Mouse (Mus musculus) left cerebral cortex, adult 2 months (tissue): Measurements from ENCODE around the gene Tgm3. TPM values are rescaled to one million over a fixed set of nuclear protein-coding genes. Genes with fewer than 3 reads are reported as not detected.

Experiments
- DNase-seq, 2 experiments: peaks; one replicate each; pipeline ENCODE4 v3.0.0; 2021 to 2022; ENCODE audit warnings: low spot score in 2 of 2, mixed read lengths in 1 of 2; ENCODE audit errors: extremely low spot score in 1 of 2
- H3K27ac ChIP-seq: fragments of 200-600 bp; 2 replicates; pipeline ENCODE4 v1.8.1; 2022
- H3K4me3 ChIP-seq: fragments of 200-600 bp; 2 replicates; pipeline ENCODE4 v1.8.1; 2022
- CTCF ChIP-seq: fragments of 200-600 bp; IDR thresholded peaks from 2 replicates; pipeline ENCODE4 v1.8.1; 2022; ENCODE audit warnings: antibody characterized with exemption, mild to moderate bottlenecking, moderate library complexity
- intact Hi-C: fragments of 180-260 bp; cut with DNase I; formaldehyde crosslinking; loops from one replicate; pipeline ENCODE4 v1.15.1; 2025
- microRNA-seq, 2 experiments: library from miRNA; unstranded; fragments of <30 nt; microRNA quantifications; one replicate each; pipeline ENCODE4 v1.2.0; 2021
- total RNA-seq, 2 experiments: library from RNA; stranded (reverse); gene quantifications; 2 replicates each; pipeline ENCODE4 v1.2.3; 2021

Tgm3 gene
- total RNA-seq, 2 experiments from 2014 or later = 3.2 to 3.3 TPM

GRCm38 (mm10) chr2:130027890-130028289 is 15.7 kb downstream of the Tgm3 start:
- Histone ChIP-seq H3K27ac (no peak overlapping the region), H3K4me3 (no peak overlapping the region)
- TF ChIP-seq CTCF = no peak
- no peak for DNase-seq
- intact Hi-C loops = no loop called here

GRCm38 (mm10) chr2:130029826-130030225 is 17.7 kb downstream of the Tgm3 start:
- intact Hi-C loops = no loop called here
- H3K4me3 ChIP-seq = no peak overlapping the region
- no peak overlapping the region for H3K27ac ChIP-seq
- TF ChIP-seq CTCF = no peak
- DNase-seq = no peak

GRCm38 (mm10) chr2:130032661-130033060 is 20.5 kb downstream of the Tgm3 start:
- no peak for TF ChIP-seq CTCF
- intact Hi-C loops = no loop called here
- DNase-seq = no peak
- Histone ChIP-seq H3K27ac (no peak overlapping the region), H3K4me3 (no peak overlapping the region)

GRCm38 (mm10) chr2:130036846-130037245 is 24.7 kb downstream of the Tgm3 start:
- no peak for TF ChIP-seq CTCF
- DNase-seq = no peak
- H3K27ac ChIP-seq = no peak overlapping the region
- intact Hi-C loops = no loop called here
- no peak overlapping the region for H3K4me3 ChIP-seq

GRCm38 (mm10) chr2:130038971-130039370 is 26.8 kb downstream of the Tgm3 start:
- peak in 1 of 2 experiments; percentile 20 for DNase-seq
- no peak for TF ChIP-seq CTCF
- Histone ChIP-seq H3K27ac (peak overlapping the region; percentile 32; the same call in 1 of the 2 replicates), H3K4me3 (no peak overlapping the region)
- intact Hi-C loops = no loop called here

GRCm38 (mm10) chr2:130040190-130040886 is 28.2 kb downstream of the Tgm3 start:
- no peak for DNase-seq
- no peak overlapping the region for H3K4me3 ChIP-seq
- intact Hi-C loops = no loop called here
- H3K27ac ChIP-seq = peak overlapping the region; percentile 79
- TF ChIP-seq CTCF = no peak

GRCm38 (mm10) chr2:130043835-130044234 is 31.7 kb downstream of the Tgm3 start:
- H3K27ac ChIP-seq = no peak overlapping the region
- TF ChIP-seq CTCF = no peak
- H3K4me3 ChIP-seq = no peak overlapping the region
- no peak for DNase-seq
- intact Hi-C loops = loop anchor here (2.0 kb wide), 1 partner anchor 55 kb away; no protein-coding TSS in a partner anchor

GRCm38 (mm10) chr2:130047923-130048440 is 35.8 kb downstream of the Tgm3 start:
- Histone ChIP-seq H3K4me3 (no peak overlapping the region), H3K27ac (no peak overlapping the region)
- DNase-seq = no peak
- intact Hi-C loops = no loop called here
- TF ChIP-seq CTCF = peak; percentile 23

GRCm38 (mm10) chr2:130048792-130049191 is 36.6 kb downstream of the Tgm3 start:
- H3K4me3 ChIP-seq = no peak overlapping the region
- DNase-seq = no peak
- intact Hi-C loops = no loop called here
- no peak for TF ChIP-seq CTCF
- no peak overlapping the region for H3K27ac ChIP-seq

GRCm38 (mm10) chr2:130058149-130058548 is 46.0 kb downstream of the Tgm3 start:
- intact Hi-C loops = loop anchor here (1.0 to 10.0 kb wide), 3 partner anchors 153 to 383 kb away; no protein-coding TSS in a partner anchor
- no peak for DNase-seq

GRCm38 (mm10) chr2:130068228-130068627 is 56.1 kb downstream of the Tgm3 start:
- H3K27ac ChIP-seq = no peak overlapping the region
- H3K4me3 ChIP-seq = no peak overlapping the region
- intact Hi-C loops = loop anchor here (1.0 to 2.0 kb wide), 2 partner anchors 98 to 179 kb away; no protein-coding TSS in a partner anchor
- peak; percentile 77 for TF ChIP-seq CTCF
- DNase-seq = peak; percentile 24 to 47

More at GRCm38 (mm10) chr2:130058149-130058548, 46.0 kb downstream of the Tgm3 start:
- Histone ChIP-seq H3K4me3 (no peak overlapping the region), H3K27ac (no peak overlapping the region)
- TF ChIP-seq CTCF = peak; percentile 77

- Histone ChIP-seq H3K4me3 (no peak overlapping the region), H3K27ac (no peak overlapping the region)
- no peak for DNase-seq
- TF ChIP-seq CTCF = no peak
- intact Hi-C loops = no loop called here
These were observed 58.2 kb downstream of the Tgm3 start for GRCm38 (mm10) chr2:130070396-130070795.

Small RNAs within 50 kb of the gene (microRNA-seq; reads per million reads assigned to microRNA genes)
- gene Mir6339 = 0 reads per million in 2 experiments

Other genes starting within 250 kb of the Tgm3 start
- gene Stk35, start 211.8 kb upstream of the Tgm3 start, total RNA-seq = 10 to 100 TPM; 33.5 to 37.1 TPM
- gene Tgm6, start 100.1 kb downstream of the Tgm3 start, total RNA-seq = under 1 TPM in 1 of 2 experiments, not detected in 1; 0.16 TPM
- gene Snrpb, start 167.1 kb downstream of the Tgm3 start, total RNA-seq = 100 to 1,000 TPM; 101 to 112 TPM
- not detected for gene Tmc2, start 182.8 kb downstream of the Tgm3 start, total RNA-seq